Mouse (Mus musculus) brain, adult 2 months (tissue): ENCODE results near the gene Gm49711.

Experiments
- DNase-seq: peaks from one replicate; pipeline ENCODE4 v3.0.0; 2011; ENCODE audit warnings: low read depth, low spot score

Gene Gm49711

DNA sequence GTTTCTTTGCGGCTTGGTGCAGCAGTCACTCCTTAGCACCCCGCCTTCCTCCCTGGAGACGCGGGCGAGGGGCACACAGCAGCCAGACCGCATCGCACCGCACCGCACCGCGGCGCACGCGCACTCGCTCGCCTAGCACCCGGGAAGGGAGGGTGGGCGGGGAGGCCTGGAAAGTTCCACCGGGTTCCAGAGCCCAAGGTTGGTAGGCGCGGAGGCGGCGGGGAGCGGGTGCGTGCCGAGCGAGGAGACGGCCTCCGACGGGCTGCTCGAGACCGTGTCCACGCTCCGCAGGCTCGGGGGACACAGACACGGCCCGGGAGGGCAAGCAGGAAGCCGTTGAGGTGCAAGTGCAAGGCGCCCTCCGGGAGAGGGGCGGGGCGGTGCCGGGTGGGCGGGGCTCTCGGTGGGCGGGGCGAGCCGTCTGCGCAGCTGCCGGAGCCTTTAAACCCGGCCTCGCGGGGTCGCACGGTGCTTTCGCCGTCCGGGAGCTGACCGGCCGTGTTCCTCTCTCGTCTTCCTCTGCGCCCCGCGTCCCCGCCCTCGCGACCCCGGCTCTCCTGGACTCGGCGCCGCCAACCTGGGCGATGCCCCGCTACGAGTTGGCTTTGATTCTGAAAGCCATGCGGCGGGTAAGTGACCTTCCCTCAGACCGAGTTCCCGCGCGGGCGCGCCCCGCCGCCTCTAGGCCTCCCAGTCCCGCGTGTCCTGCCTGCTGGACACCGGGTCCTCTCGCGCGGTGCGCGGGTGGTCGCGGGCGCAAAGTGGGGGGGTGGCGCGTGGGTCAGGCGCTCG lies at the start of gene Gm49711, which contains the start of the genes Mrps6 and Slc5a3:
TSS of gene Gm49711 (plus strand) at position 465 of the 792 bp plus-strand sequence.
TSS of gene Mrps6 (plus strand) at position 419 of the 792 bp plus-strand sequence.
TSS of gene Slc5a3 (plus strand) at position 471 of the 792 bp plus-strand sequence.
- DNase-seq, result peak; percentile 92

DNA sequence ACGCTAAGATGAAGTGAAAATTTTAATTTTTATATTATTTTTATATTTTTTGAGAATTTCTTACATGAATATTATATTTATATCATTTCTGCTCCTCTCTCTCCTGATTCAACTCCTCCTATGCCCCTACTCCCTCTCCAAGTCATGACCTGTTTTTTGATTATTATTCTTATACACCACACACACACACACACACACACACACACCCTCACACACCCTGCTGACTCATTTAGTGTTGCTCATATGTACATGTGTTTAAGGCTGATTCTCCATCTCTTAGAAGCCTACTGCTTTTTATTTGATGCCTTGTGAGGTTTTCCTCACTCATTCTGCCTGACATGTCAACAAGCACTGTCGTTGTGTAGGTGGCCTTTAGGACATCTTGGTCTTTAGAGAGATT lies 48.5 kb upstream of the Gm49711 start:
- no peak for DNase-seq

GRCm38 (mm10) chr16:92016792-92017191 lies 41.3 kb upstream of the Gm49711 start:
- no peak for DNase-seq

DNA sequence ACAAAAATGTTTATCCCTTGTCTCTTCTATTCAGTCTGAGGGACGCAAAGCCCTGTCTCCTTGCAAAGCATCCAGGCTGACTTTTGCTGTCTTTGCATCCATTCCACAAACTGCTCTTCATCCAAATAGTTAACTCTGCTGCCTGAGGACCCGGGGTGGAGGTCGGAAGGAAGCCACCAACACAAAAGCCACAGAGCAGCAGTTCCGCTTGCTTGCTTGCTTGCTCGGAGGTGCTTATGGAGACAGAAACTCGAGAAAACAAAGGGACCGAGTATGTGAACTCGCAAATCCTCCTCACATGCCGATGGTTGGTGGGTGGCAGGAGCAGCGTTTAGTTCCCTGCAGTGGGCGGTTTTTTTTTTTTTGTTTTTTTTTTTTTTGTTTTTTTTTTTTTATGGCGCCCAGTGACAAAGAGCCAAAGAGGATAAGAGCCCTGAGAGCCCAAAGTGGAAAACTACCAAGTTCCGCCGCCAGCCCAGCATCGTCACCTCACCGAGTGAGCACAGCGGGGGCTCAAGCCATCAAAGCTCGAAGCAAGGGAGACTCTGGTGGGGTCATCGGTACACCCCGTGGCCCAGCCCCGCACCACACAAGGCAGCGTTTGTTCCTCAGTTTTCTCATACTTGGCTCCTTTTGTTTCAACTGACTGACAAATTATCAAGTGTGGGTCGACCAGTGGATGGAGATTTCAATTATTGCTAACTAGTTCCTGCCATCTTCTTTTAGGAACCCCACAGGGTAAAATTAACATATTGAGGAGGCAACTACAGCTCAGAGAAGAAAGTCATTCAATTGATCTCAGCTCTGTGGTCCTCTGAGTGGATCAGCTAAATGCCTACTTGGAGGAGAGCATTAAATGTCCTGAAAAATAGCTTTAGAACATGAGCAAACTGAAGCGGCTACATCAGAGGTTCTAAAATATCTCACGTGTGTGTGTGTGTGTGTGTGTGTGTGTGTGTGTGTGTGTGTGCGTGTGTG lies 38.7 kb upstream of the Gm49711 start:
- DNase-seq, result peak; percentile 67

GRCm38 (mm10) chr16:92021656-92022400 lies 36.3 kb upstream of the Gm49711 start:
- DNase-seq, result no peak

- DNase-seq, result no peak
Measured at GRCm38 (mm10) chr16:92022494-92023283, 35.4 kb upstream of the Gm49711 start.

DNA sequence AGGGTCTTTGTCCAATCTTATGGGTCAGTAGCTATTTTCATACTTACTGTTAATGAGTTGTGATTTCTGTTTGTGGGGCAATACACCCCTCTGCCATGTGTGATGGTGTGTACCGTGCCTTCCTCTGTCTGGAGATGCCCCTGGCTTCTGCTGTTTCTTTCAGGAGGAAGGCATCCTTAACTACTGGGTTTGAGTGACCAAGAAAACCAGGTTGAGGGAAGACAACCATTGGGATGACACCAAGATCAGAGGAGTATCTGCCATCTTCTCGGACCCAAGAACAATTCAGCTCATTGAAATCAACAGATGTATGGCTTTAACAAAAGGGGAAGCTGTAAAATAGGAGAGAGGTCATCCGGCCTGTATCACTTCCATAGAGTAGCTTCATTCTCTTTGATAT lies 24.8 kb upstream of the Gm49711 start:
- no peak for DNase-seq

- no peak for DNase-seq
Measured at GRCm38 (mm10) chr16:92034676-92035075, 23.4 kb upstream of the Gm49711 start.

DNA sequence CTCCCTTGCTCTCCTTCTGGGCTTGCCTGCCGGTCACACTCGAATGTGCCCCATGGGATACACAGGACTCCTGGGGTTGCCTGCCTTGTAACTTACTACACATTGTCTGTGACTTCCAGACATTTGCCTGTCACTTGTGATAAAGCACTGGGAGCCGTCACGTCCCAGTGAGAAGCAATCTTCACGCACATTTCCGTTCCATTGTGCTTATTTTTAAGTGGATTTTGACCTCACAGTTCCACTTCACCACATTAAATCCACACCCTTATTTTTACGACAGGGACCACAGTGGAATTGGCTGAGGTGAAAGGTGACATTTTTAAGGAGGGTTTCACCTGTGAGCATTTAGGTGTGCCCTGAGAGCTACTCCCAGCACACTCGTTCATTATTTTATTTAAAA lies 21.4 kb upstream of the Gm49711 start:
- no peak for DNase-seq

DNA sequence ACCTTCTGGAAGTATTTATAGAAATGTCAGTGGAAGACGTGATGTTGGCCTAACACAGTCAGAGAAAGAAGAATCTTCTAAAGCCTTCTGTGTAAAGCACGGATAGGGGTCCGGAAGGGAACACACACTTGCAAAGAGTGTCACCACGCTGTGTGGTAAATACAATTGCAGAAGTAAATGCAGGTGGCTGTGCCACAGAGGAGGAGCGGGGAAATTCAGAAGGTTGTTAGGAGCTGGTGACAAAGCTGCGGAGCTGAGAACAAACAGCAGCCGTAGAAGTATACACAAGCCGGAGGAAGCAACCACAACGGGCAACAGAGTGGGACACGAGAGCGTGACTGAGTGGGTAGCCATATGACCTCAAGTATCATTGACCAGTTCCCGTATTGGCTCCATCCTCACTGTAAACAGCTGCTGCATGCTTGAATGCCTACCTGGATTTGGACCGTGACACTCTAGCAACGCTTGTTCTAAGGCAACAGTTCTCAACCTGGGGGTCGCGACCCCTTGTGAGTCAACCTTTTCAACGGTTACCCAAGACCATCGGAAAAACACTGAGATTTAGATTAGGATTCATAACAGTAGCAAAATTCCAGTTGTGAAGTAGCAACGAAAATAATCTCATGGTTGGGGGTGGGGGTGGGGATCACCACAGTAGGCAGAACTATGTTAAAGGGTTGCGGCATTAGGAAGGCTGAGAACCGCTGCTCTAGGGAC lies 20.1 kb upstream of the Gm49711 start:
- DNase-seq, result no peak

GRCm38 (mm10) chr16:92039421-92039820 lies 18.7 kb upstream of the Gm49711 start:
- no peak for DNase-seq

DNA sequence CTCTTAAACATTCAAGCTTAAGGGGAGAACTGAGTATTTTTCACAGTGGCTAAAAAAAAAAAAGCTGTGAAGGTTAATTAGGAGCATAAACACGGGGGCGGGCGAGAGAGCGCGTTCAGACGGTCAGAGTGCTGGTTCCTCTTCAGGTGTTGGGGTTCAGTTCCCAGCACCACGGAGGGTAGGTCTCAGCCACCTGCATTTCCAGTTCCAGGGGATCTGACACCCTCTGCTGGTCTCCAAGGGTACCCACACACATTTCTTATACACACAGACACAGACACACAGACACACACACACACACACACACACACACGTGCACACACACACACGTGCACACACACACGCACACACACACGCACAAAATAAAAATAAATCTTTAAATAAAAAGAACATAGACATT lies 18.1 kb upstream of the Gm49711 start:
- no peak for DNase-seq

GRCm38 (mm10) chr16:92051777-92052310 lies 6.3 kb upstream of the Gm49711 start:
- DNase-seq, result no peak

DNA sequence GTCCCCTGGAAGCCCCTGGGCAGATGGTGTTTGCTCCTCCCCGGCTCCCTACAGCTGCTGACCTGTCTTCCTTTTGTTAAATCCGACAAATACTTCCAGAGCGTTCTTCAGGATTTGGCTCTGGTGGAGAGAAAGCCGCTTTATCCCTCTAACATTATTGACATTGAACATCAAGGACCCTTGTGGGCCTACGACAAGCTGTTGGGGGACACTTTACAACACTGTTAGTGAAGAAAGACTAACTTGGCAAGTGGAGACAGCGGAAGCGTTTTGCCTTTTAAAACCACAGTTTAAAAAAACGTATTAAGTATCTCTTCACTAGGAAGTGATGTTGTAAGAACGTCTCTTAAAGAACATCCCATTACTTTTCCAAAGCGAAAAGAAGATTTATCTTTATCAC lies 5.5 kb upstream of the Gm49711 start:
- DNase-seq, result no peak

GRCm38 (mm10) chr16:92056711-92057110 lies 1.4 kb upstream of the Gm49711 start:
- DNase-seq, result no peak

DNA sequence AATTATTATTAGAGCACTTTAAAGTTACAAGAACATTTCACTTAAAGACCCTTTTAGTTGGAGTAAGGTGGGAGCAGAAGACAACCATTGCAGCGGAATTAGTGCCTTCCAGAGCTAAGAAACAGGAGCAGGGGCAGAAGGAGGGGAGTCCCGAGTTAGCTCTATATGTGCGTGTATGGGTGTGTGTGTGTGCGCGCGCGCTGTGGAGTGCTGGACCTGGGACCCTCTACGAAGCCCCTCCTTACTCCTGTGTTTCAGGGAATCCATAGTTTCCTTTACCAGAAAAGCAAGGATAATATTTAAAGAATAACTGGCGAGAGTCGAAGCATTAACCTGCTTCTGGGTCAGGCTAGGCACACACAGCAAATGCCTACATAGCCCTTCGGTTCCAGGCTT lies 662 bp upstream of the Gm49711 start:
- no peak for DNase-seq

- DNase-seq, result peak; percentile 21
Measured at GRCm38 (mm10) chr16:92058644-92059620, 816 bp downstream of the Gm49711 start.

DNA sequence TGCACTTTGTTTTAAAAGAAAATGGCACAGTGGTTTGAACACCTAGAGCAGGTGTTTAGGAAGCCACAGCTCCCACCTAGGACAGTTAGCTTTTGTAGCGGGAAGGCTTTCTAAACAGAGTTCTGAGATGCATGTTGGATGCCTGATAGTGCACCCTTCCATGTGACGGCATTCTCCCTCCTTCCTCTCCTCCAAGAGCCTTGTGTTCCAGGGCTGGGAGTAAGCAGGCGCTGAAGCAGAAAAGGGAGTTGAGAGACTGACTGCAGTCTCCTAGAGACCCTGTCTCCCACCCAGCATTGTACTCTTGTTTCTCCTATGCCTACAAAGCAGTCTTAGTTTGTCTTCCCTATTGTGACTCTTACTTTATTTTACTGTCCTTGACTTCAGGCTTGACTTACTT lies 2.1 kb downstream of the Gm49711 start:
- peak; percentile 21 for DNase-seq

DNA sequence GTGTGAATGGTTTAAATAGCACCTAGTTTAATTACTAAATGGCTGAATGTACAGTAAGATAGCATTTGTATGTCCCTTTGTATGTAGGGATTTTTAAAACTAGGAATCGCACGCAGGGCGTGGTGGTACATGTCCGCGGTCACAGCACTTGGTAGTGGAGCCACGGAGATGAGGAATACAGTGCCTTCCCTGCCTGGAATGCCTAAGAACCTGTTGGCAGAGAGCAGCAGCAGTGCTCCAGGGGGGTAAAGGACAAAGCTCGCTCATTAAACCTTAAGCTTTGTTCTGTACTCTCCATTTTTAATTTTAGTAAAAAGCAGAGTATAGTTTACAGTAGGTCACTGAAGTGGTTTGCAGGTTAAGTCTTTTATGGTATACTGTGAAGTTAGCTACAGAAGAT lies 3.5 kb downstream of the Gm49711 start:
- no peak for DNase-seq
